Mouse (Mus musculus) cerebellum, adult 2 months (tissue): ENCODE measurements at regions not wholly inside any gene's neighbourhood (a gene's known extent, or its start where the extent isn't known, plus 50 kb on each side); places are given as distances from the start of the nearest gene placed in this dataset.
"Not testable (repeated sequence)": the region's sequence is repeated elsewhere in the genome, so short reads cannot be mapped to it uniquely, and the experiment has no call there.

ENCODE experiments used
- DNase-seq, 2 experiments: peaks; one replicate each; pipeline ENCODE4 v3.0.0; 2021
- H3K27ac ChIP-seq: fragments of 200-500 bp; 2 replicates; pipeline ENCODE4 v1.5.1; 2012; ENCODE audit warnings: low read length, control low read depth, inconsistent platforms; ENCODE audit not compliant: insufficient read depth
- H3K27me3 ChIP-seq: fragments of 200-500 bp; 2 replicates; pipeline ENCODE4 v1.6.1; 2012; ENCODE audit warnings: inconsistent platforms, mild to moderate bottlenecking, low read length, moderate library complexity; ENCODE audit not compliant: control insufficient read depth, insufficient read depth
- H3K4me1 ChIP-seq: fragments of 200-500 bp; 2 replicates; pipeline ENCODE4 v1.6.1; 2011; ENCODE audit warnings: low read length; ENCODE audit not compliant: control insufficient read depth, insufficient read depth
- H3K4me3 ChIP-seq: fragments of 200-500 bp; replicated peaks from 2 replicates; pipeline ENCODE3; 2011; ENCODE audit warnings: mild to moderate bottlenecking, low read depth, low read length, control low read depth; ENCODE audit not compliant: insufficient read depth
- CTCF ChIP-seq: fragments of 200-500 bp; IDR thresholded peaks from 2 replicates; pipeline ENCODE4 v1.5.1; 2011; ENCODE audit warnings: low read depth, mild to moderate bottlenecking, control low read depth, low read length, moderate library complexity, borderline replicate concordance; ENCODE audit not compliant: insufficient read depth
- POLR2A ChIP-seq: fragments of 200-500 bp; IDR thresholded peaks from 2 replicates; pipeline ENCODE4 v1.6.1; 2011; ENCODE audit warnings: low read length, control low read depth, borderline replicate concordance; ENCODE audit not compliant: insufficient read depth
- WGBS: fragments of 180-500 bp; shearing (Covaris S2); methylation state at CpG from one replicate; pipeline ENCODE4 v1.1.7; 2018; 5-methylcytosine and 5-hydroxymethylcytosine counted together

DNA sequence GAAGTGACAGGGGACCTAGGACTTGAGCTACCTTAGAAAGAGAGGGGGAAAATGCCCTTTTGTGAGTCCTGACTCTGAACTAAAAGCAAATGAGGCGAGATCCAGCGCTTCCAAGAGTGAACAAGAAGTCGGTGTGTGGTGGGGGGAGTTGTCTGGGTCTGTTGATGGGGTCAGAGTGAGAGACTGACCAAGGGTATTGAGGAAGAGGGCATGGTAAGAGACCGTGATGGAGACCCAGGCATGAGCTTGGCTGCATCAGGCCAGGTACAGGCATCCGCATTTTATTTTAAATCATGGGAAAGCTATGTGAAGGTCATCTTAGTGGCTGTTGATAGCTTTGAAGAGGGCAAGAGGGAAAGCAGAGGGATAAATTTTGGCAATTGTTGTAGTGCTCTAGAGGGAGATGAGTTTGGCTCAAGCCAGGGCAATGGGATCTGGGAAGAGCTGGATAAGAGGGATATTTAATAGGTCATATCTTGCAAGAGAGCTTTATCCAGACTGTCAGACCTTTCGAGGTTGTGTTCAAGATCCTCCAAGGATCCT lies 94.7 kb upstream of the Slc38a2 start:
- whole genome bisulfite sequencing: 97% methylated on average over 6 of the region's 6 CpGs
- H3K27me3 ChIP-seq: no peaks in the 10 kb centered on the region
- H3K27ac ChIP-seq: no peak overlapping the region
- H3K4me1 ChIP-seq: no peaks in the 10 kb centered on the region
- no peak for DNase-seq
- TF ChIP-seq POLR2A: no peak
- no peak for TF ChIP-seq CTCF
- no peak overlapping the region for H3K4me3 ChIP-seq

DNA sequence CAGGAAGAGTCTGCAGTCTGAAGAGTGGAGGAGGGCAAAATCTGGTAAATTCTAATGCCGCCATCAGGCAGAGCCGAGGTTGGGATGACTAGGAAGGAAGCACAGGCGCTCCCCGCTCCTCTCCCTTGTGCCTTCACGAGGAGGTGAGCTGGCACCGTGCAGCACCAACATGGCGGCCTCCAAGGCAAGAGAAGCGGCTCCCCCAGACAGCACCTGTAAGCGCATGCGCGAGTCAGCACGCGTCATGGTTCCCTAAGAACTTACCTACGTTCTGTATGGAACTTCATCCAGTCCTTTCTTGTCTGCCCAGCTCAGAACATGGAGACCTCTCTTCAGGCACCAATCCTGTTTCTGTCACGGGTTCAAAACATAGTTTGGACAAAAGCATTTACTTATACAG lies 93.7 kb upstream of the Slc38a2 start:
- DNase-seq: no peak
- Histone ChIP-seq H3K27ac (no peak overlapping the region), H3K4me1 (no peaks in the 10 kb centered on the region), H3K27me3 (no peaks in the 10 kb centered on the region), H3K4me3 (no peak overlapping the region)
- 96% methylated on average over 15 of the region's 15 CpGs for WGBS
- no peak for TF ChIP-seq CTCF
- no peak for TF ChIP-seq POLR2A

DNA sequence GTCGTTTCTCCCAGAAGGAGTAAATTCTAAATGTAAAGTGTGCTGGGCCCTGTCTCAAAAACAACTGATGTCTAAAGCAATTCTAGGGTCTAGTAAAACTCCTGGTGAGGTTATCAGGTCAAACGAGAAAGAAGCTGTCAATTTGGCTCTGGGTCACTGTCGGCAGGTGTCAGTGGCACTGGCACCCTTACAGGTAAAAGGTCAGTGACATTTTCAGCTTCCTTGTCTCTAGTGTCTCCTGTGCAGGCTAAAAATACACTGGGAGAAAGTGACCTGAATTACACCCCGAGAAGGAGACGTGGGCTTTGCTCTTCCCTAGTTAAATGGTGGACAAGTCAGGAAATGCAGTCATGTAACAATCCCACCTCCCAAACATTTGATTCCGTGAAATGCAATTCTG lies 91.8 kb upstream of the Slc38a2 start:
- Histone ChIP-seq H3K4me1 (no peaks in the 10 kb centered on the region), H3K27me3 (no peaks in the 10 kb centered on the region), H3K27ac (no peak overlapping the region), H3K4me3 (no peak overlapping the region)
- DNase-seq: no peak
- 56% methylated on average over 6 of the region's 6 CpGs for WGBS
- no peak for TF ChIP-seq CTCF
- TF ChIP-seq POLR2A: no peak

DNA sequence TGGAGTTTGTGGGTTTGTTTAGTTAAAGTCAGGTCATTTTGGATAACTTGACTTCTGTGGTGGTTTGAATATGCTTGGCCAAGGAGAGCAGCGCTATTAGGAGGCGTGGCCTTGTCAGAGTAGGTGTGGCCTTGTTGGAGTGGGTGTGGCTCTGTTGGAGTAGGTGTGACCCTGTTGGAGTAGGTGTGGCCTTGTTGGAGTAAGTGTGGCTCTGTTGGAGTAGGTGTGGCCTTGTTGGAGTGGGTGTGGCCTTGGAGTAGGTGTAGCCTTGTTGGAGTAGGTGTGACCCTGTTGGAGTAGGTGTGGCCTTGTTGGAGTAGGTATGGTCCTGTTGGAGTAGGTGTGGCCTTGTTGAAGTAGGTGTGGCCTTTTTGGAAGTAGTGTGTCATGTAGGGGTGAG lies 88.4 kb upstream of the Slc38a2 start:
- H3K4me1 ChIP-seq, H3K27ac ChIP-seq, H3K4me3 ChIP-seq, H3K27me3 ChIP-seq, DNase-seq: not testable (repeated sequence)
- WGBS: 95% methylated on average over 2 of the region's 2 CpGs

DNA sequence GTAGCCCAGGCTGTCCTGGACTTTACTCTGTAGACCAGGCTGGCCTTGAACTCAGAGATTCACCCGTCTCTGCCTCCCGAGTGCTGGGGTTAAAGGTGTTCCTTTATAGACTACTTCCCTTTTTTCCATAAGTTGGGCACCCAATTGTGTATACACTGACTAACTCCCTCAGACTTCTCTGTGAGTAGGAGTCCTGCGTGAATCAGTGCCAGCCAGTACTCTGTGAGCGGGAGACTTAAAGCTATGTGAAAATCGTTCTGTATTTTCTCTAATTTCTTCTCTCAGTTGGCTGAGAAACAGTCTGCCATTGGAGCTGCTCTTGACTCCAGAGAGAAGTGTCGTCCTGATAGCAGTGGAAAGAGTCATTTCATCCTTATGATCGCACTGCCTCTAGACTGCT lies 85.0 kb upstream of the Slc38a2 start:
- Histone ChIP-seq H3K4me1 (no peaks in the 10 kb centered on the region), H3K27ac (no peak overlapping the region), H3K27me3 (no peaks in the 10 kb centered on the region), H3K4me3 (no peak overlapping the region)
- TF ChIP-seq CTCF (no peak), POLR2A (no peak)
- 92% methylated on average over 7 of the region's 7 CpGs for WGBS
- DNase-seq: no peak

DNA sequence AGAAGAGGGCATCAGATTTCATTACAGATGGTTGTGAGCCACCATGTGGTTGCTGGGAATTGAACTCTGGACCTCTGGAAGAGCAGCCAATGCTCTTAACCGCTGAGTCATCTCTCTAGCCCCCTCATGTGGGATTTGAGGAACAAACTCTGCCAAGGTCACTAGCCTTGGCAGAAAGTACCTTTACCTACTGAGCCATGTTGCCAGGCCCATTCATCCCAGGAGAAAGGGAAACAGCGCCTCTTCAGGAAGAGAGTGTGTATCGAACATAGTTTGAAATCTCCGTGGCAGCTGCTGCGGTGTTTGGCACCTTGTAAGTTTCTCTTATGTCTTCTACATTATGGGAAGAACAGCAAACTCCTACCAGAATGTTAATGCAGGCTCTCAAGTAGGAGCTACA lies 82.0 kb upstream of the Slc38a2 start:
- Histone ChIP-seq H3K27me3 (no peaks in the 10 kb centered on the region), H3K4me3 (no peak overlapping the region), H3K4me1 (no peaks in the 10 kb centered on the region), H3K27ac (no peak overlapping the region)
- TF ChIP-seq CTCF (no peak), POLR2A (no peak)
- WGBS: 66% methylated on average over 5 of the region's 5 CpGs
- no peak for DNase-seq

DNA sequence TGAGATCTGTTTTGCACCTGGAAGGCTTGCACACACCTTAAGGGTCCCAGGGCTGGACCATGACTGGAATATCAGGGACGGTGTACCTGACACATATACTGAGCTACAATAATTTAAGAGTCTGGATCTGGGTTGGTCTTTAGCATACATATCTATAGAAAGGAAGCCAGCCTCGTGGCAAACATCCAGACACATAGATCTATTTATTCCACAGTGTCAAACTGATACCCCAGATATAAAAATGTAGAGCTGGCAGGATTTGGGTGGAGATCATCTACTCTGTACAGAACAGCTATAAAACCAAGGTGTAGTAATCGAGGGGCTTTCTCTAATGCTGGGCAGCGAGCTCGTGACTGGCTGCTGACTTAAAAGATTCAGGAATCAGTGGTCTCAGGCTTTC lies 81.1 kb upstream of the Slc38a2 start:
- Histone ChIP-seq H3K27me3 (no peaks in the 10 kb centered on the region), H3K27ac (no peak overlapping the region), H3K4me1 (no peaks in the 10 kb centered on the region), H3K4me3 (no peak overlapping the region)
- DNase-seq: no peak
- TF ChIP-seq POLR2A (no peak), CTCF (no peak)
- WGBS: 88% methylated on average over 5 of the region's 5 CpGs

DNA sequence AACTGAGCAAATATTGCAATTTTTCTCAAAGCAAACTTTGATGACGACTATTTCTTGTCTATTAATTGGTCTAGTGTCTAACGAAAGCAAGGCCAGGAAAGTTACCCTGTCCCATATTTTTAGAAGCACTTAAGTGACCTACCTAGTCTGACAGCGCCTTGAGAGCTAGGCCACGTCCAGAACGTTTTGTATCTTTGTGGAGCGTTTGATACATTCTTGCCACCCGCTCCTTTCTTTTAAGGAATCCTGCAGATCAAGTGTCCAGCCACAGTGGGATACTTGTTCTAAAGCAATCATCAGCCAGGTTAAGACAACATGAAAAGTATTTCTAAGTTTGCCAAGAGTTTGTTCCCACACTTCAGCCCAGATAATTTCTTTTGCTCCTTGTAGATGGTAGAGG lies 79.8 kb upstream of the Slc38a2 start:
- no peak overlapping the region for H3K4me3 ChIP-seq
- WGBS: 81% methylated on average over 7 of the region's 7 CpGs
- H3K27me3 ChIP-seq: no peaks in the 10 kb centered on the region
- H3K27ac ChIP-seq: no peak overlapping the region
- H3K4me1 ChIP-seq: no peaks in the 10 kb centered on the region
- TF ChIP-seq CTCF (no peak), POLR2A (no peak)
- no peak for DNase-seq
